Mouse (Mus musculus): ENCODE data around the gene Gstcd.

GRCm38 (mm10) chr3:132945669-132946068 is 146.2 kb downstream of the Gstcd start:
- TF ChIP-seq TAL1 (IDR thresholded peaks at IDR 0.05; ENCODE audit: low read length) = no peak
- no peak for TF ChIP-seq GATA1 (IDR thresholded peaks at IDR 0.05; ENCODE audit: low read length)

Measured in erythroblast, embryonic 14.5 days (primary cell).